ENCODE assay signal across 8 mouse cellular contexts in the genomic region with DNA sequence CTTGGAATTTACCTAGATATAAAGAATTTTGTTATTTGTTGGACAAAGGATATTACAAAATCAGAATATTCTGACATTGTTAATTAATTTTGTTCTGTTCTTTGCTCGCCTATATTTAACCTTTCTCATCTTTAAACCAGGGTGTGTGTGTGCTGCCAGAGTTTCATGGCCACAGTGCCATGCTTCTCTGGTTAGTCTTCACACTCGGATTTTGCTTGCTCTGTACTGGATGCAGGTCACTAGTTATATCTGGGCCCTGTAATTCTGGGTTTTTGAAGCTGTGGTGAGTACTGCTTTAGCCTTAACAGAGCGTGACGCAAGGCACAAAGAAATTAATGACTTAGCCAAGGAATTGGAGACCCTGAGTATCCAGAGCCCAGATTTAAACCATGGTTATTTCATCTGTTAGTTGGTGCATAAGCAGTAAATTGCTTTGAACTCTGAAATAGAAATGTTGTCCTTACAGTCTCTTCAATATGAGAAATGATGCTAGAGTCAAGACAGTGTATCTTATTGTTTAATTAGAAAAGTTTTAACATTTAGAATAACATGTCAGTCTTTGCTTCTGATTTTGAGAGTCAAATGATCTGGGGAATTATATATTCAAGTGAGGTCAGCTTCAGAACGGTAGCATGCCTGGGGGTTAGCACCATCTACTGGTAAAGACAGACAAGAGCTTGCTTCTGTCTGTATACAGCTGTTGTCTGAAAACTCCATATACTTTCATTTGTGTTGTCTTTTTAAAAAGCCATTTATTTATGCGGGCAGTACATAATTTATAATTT. TPM values are rescaled to one million over a fixed set of nuclear protein-coding genes. Genes with fewer than 3 reads are reported as not detected.
DNase-seq lines count a peak whose midpoint lies in the region; ATAC-seq and TF ChIP-seq lines count a peak whose summit lies in the region.

No protein-coding gene starts in this region.

- TF ChIP-seq EP300 in lung, postnatal 0 days (IDR thresholded peaks at IDR 0.05) = no peak

- no peak for DNase-seq in left cerebral cortex, adult 2 months (ENCODE audit: extremely low spot score in 1 of 2, low spot score in 2 of 2)
- no peak for DNase-seq in left cerebral cortex, postnatal 36 days (ENCODE audit: low spot score in 2 of 2)
- DNase-seq in ES-CJ7 (ENCODE audit: low read depth, low spot score) = peak; percentile 51
- peak; percentile 62 for DNase-seq in adrenal gland, postnatal 14 days
- peak; percentile 85 for DNase-seq in lung, postnatal 0 days (ENCODE audit: low spot score)
- peak; percentile 25 for DNase-seq in thymus, postnatal 14 days
- DNase-seq in spleen, adult 12 weeks (ENCODE audit: low spot score) = no peak

- H3K4me3 ChIP-seq in left cerebral cortex, adult 2 months = no peak overlapping the region
- H3K4me3 ChIP-seq in lung, postnatal 0 days (ENCODE audit: low read depth, low read length) = no peak overlapping the region

- H3K9me3 ChIP-seq in lung, postnatal 0 days (ENCODE audit: low read length) = no peaks in the 10 kb centered on the region

- TF ChIP-seq CTCF in left cerebral cortex, adult 2 months (IDR thresholded peaks at IDR 0.05) = peak; percentile 84
- peak; percentile 81 for TF ChIP-seq CTCF in lung, postnatal 0 days (IDR thresholded peaks at IDR 0.05)

- H3K36me3 ChIP-seq in lung, postnatal 0 days (ENCODE audit: insufficient read depth, low read length) = no peaks in the 10 kb centered on the region

- H3K4me2 ChIP-seq in lung, postnatal 0 days (replicated peaks; ENCODE audit: low read depth, low read length) = no peak overlapping the region

- ATAC-seq in granulocyte monocyte progenitor cell, adult 5-6 weeks (replicated peaks; ENCODE audit: poor library complexity, severe bottlenecking) = peak; percentile 72
- ATAC-seq in lung, postnatal 0 days = peak; percentile 55; the same call in 1 of the 2 replicates

- no peak overlapping the region for H3K27ac ChIP-seq in left cerebral cortex, adult 2 months
- no peak overlapping the region for H3K27ac ChIP-seq in lung, postnatal 0 days (ENCODE audit: low read length)

- no peaks in the 10 kb centered on the region for H3K27me3 ChIP-seq in lung, postnatal 0 days (replicated peaks; ENCODE audit: insufficient read depth, low read length)

- H3K9ac ChIP-seq in lung, postnatal 0 days (replicated peaks; ENCODE audit: low read depth) = no peak overlapping the region

- no peaks in the 10 kb centered on the region for H3K4me1 ChIP-seq in lung, postnatal 0 days (ENCODE audit: insufficient read depth, low read depth, low read length)

- 56% methylated on average over 6 of the region's 6 CpGs for WGBS in lung, postnatal 0 days

- intact Hi-C loops in left cerebral cortex, adult 2 months (cut with DNase I) = loop anchor here (1.0 to 5.0 kb wide), 2 partner anchors 83 to 106 kb away; no protein-coding TSS in a partner anchor
- intact Hi-C loops in left cerebral cortex, postnatal 36 days (cut with DNase I) = loop anchor here (2.0 kb wide), 1 partner anchor 104 kb away; no protein-coding TSS in a partner anchor

RNA-seq across cellular contexts. Expression of gene Tmem38b, which starts 19.2 kb away (rescaled TPM):
- 10 to 100 TPM; 11.0 to 14.0 TPM for total RNA-seq in left cerebral cortex, adult 2 months (2021)
- 10 to 100 TPM; 10.5 to 11.7 TPM for total RNA-seq in left cerebral cortex, postnatal 36 days (2021)
- 32.6 and 33.9 TPM in 2 replicates for total RNA-seq in adrenal gland, postnatal 14 days (2021)
- total RNA-seq in granulocyte monocyte progenitor cell, adult 5-6 weeks (2014; fragmentation: Nextera tagmentation) = 20.9 and 32.1 TPM in 2 replicates
- 16.9 and 19.7 TPM in 2 replicates for total RNA-seq in granulocyte monocyte progenitor cell, adult 5-6 weeks (2017)
- 20.0 and 21.4 TPM in 2 replicates for polyA plus RNA-seq in lung, postnatal 0 days (2015; fragmentation: Nextera tagmentation; extraction: Ambion mirVana)

Comparison
In these comparisons a context has a peak if more than half of its experiments do, and no peak if none do; other contexts are left out.
1. DNase-seq: peak in ES-CJ7 (single experiment), adrenal gland, postnatal 14 days (single experiment), lung, postnatal 0 days (single experiment) and thymus, postnatal 14 days (single experiment); none in left cerebral cortex, adult 2 months (0 of 2), left cerebral cortex, postnatal 36 days (0 of 2) and spleen, adult 12 weeks (single experiment).